Mouse (Mus musculus) MEL (cell line): Measurements from ENCODE around the gene Fgfr2. TPM values are rescaled to one million over a fixed set of nuclear protein-coding genes. Genes with fewer than 3 reads are reported as not detected.

Experiments used
- DNase-seq: peaks from one replicate; pipeline ENCODE4 v3.0.0; 2011; ENCODE audit warnings: low read depth, low spot score
- H3K27ac ChIP-seq: 2 replicates; pipeline ENCODE4 v1.5.1; 2012; ENCODE audit warnings: low read depth, mild to moderate bottlenecking, control low read depth, low read length, moderate library complexity; ENCODE audit not compliant: control insufficient read depth
- H3K27me3 ChIP-seq, 2 experiments: fragments of 150-350 bp in 1 of 2; sonication (generic) in 1 of 2; 2 replicates each; pipeline ENCODE4 v1.6.1; 2012; ENCODE audit warnings: low read length in 2 of 2, mild to moderate bottlenecking in 2 of 2, improper control_type of control experiment in 1 of 2, moderate library complexity in 1 of 2; ENCODE audit not compliant: insufficient read depth in 2 of 2, control insufficient read depth in 1 of 2
- H3K36me3 ChIP-seq, 2 experiments: 2 replicates each; pipeline ENCODE4 v1.6.1; 2012 to 2014; ENCODE audit warnings: low read length in 2 of 2, improper control_type of control experiment in 1 of 2, inconsistent platforms in 1 of 2, mild to moderate bottlenecking in 1 of 2; ENCODE audit not compliant: insufficient read depth in 2 of 2, control insufficient read depth in 1 of 2
- H3K4me1 ChIP-seq, 2 experiments: fragments of 150-350 bp in 1 of 2; sonication (generic) in 1 of 2; 2 replicates each; pipeline ENCODE4 v1.6.1; 2012; ENCODE audit warnings: low read length in 2 of 2, improper control_type of control experiment in 1 of 2, mild to moderate bottlenecking in 1 of 2; ENCODE audit not compliant: insufficient read depth in 2 of 2, control insufficient read depth in 1 of 2
- H3K4me3 ChIP-seq, 2 experiments: fragments of 150-350 bp in 1 of 2; sonication (generic) in 1 of 2; 2 replicates each; pipeline ENCODE4 v1.5.1; 2012; ENCODE audit warnings: low read depth in 2 of 2, low read length in 2 of 2, mild to moderate bottlenecking in 2 of 2, moderate library complexity in 2 of 2, control low read depth in 1 of 2, improper control_type of control experiment in 1 of 2; ENCODE audit not compliant: control insufficient read depth in 1 of 2, insufficient read depth in 1 of 2
- H3K79me2 ChIP-seq: 2 replicates; pipeline ENCODE4 v1.6.1; 2012; ENCODE audit warnings: mild to moderate bottlenecking, low read length, moderate library complexity; ENCODE audit not compliant: control insufficient read depth, poor library complexity, insufficient read depth
- H3K9ac ChIP-seq: 2 replicates; pipeline ENCODE4 v1.6.1; 2012; ENCODE audit warnings: low read depth, mild to moderate bottlenecking, control low read depth, low read length, moderate library complexity; ENCODE audit not compliant: control insufficient read depth, poor library complexity, severe bottlenecking
- H3K9me3 ChIP-seq: fragments of 150-350 bp; sonication (generic); replicated peaks from 2 replicates; pipeline ENCODE4 v1.6.1; 2012; ENCODE audit warnings: mild to moderate bottlenecking, low read length, improper control_type of control experiment, moderate library complexity; ENCODE audit not compliant: insufficient read depth
- BHLHE40 ChIP-seq: IDR thresholded peaks from 2 replicates; pipeline ENCODE4 v1.6.1; 2012; ENCODE audit warnings: low read depth, mild to moderate bottlenecking, inconsistent platforms, low read length, improper control_type of control experiment, borderline replicate concordance
- CHD1 ChIP-seq: IDR thresholded peaks from 2 replicates; pipeline ENCODE4 v1.6.1; 2012; ENCODE audit warnings: low read depth, mild to moderate bottlenecking, inconsistent platforms, low read length, improper control_type of control experiment
- CHD2 ChIP-seq: IDR thresholded peaks from 2 replicates; pipeline ENCODE4 v1.6.1; 2011; ENCODE audit warnings: low read length, improper control_type of control experiment
- CTCF ChIP-seq, 3 experiments: IDR thresholded peaks in 2 of 3; conservative IDR thresholded peaks in 1 of 3; 2 replicates each; pipeline ENCODE4 v1.5.1; 2011 to 2012; ENCODE audit warnings: low read length in 3 of 3, low read depth in 2 of 3, mild to moderate bottlenecking in 2 of 3, improper control_type of control experiment in 1 of 3, inconsistent platforms in 1 of 3, mixed read lengths in 1 of 3, moderate library complexity in 1 of 3; ENCODE audit not compliant: control insufficient read depth in 1 of 3, insufficient read depth in 1 of 3, poor library complexity in 1 of 3, severe bottlenecking in 1 of 3
- ELF1 ChIP-seq: IDR thresholded peaks from 2 replicates; pipeline ENCODE4 v1.6.1; 2014; ENCODE audit warnings: low read depth, mild to moderate bottlenecking, inconsistent platforms, low read length, improper control_type of control experiment, moderate library complexity
- ETS1 ChIP-seq: IDR thresholded peaks from 2 replicates; pipeline ENCODE4 v1.6.1; 2012; ENCODE audit warnings: low read depth, mild to moderate bottlenecking, inconsistent platforms, low read length, improper control_type of control experiment, moderate library complexity
- KAT2A ChIP-seq: conservative IDR thresholded peaks from 2 replicates; pipeline ENCODE4 v1.6.1; 2012; ENCODE audit warnings: low read depth, low read length, improper control_type of control experiment, inconsistent platforms
- MAX ChIP-seq: IDR thresholded peaks from 2 replicates; pipeline ENCODE4 v1.6.1; 2011; ENCODE audit warnings: low read length, improper control_type of control experiment
- MXI1 ChIP-seq: IDR thresholded peaks from 2 replicates; pipeline ENCODE4 v1.6.1; 2011; ENCODE audit warnings: mild to moderate bottlenecking, low read depth, low read length, improper control_type of control experiment
- MYC ChIP-seq: IDR thresholded peaks from 2 replicates; pipeline ENCODE4 v1.6.1; 2011; ENCODE audit warnings: low read depth, mild to moderate bottlenecking, low read length, improper control_type of control experiment, moderate library complexity
- NELFE ChIP-seq: IDR thresholded peaks from 2 replicates; pipeline ENCODE4 v1.6.1; 2011; ENCODE audit warnings: low read depth, low read length, improper control_type of control experiment
- NRF1 ChIP-seq: IDR thresholded peaks from 2 replicates; pipeline ENCODE4 v1.6.1; 2014; ENCODE audit warnings: low read depth, mild to moderate bottlenecking, inconsistent platforms, low read length, improper control_type of control experiment, moderate library complexity; ENCODE audit not compliant: poor library complexity, insufficient read depth, severe bottlenecking
- POLR2A ChIP-seq, 2 experiments: IDR thresholded peaks; 2 replicates each; pipeline ENCODE4 v1.6.1; 2011 to 2012; ENCODE audit warnings: low read length in 2 of 2, mild to moderate bottlenecking in 2 of 2, control low read depth in 1 of 2, improper control_type of control experiment in 1 of 2, low read depth in 1 of 2, moderate library complexity in 1 of 2; ENCODE audit not compliant: control insufficient read depth in 1 of 2, insufficient read depth in 1 of 2, poor library complexity in 1 of 2
- POLR2AphosphoS2 ChIP-seq: IDR thresholded peaks from 2 replicates; pipeline ENCODE4 v1.6.1; 2011; ENCODE audit warnings: low read length, improper control_type of control experiment
- RAD21 ChIP-seq: IDR thresholded peaks from 2 replicates; pipeline ENCODE4 v1.6.1; 2011; ENCODE audit warnings: mild to moderate bottlenecking, low read depth, low read length, improper control_type of control experiment
- TAL1 ChIP-seq: IDR thresholded peaks from 2 replicates; pipeline ENCODE4 v1.6.1; 2012; ENCODE audit warnings: mild to moderate bottlenecking, inconsistent platforms, low read length, moderate library complexity, mixed read lengths
- TBP ChIP-seq: IDR thresholded peaks from 2 replicates; pipeline ENCODE4 v1.8.0; 2011; ENCODE audit warnings: low read depth, low read length, improper control_type of control experiment
- TCF12 ChIP-seq: IDR thresholded peaks from 2 replicates; pipeline ENCODE4 v1.6.1; 2014; ENCODE audit warnings: low read depth, mild to moderate bottlenecking, inconsistent platforms, low read length, improper control_type of control experiment, moderate library complexity
- USF1 ChIP-seq: IDR thresholded peaks from 2 replicates; pipeline ENCODE4 v1.6.1; 2014; ENCODE audit warnings: low read depth, mild to moderate bottlenecking, inconsistent platforms, low read length, improper control_type of control experiment, moderate library complexity
- ZC3H11A ChIP-seq: IDR thresholded peaks from 2 replicates; pipeline ENCODE4 v1.6.1; 2012; ENCODE audit warnings: low read depth, mild to moderate bottlenecking, inconsistent platforms, low read length, improper control_type of control experiment
- ZKSCAN1 ChIP-seq: IDR thresholded peaks from 2 replicates; pipeline ENCODE4 v1.6.1; 2012; ENCODE audit warnings: low read depth, mild to moderate bottlenecking, inconsistent platforms, low read length, improper control_type of control experiment, moderate library complexity
- ZMIZ1 ChIP-seq: IDR thresholded peaks from 2 replicates; pipeline ENCODE4 v1.6.1; 2012; ENCODE audit warnings: low read depth, mild to moderate bottlenecking, inconsistent platforms, low read length, improper control_type of control experiment, moderate library complexity
- polyA plus RNA-seq, 2 experiments: library from polyadenylated mRNA; stranded (reverse) in 1 of 2; unstranded in 1 of 2; fragments of >175 nt in 1 of 2; fragments of >200 nt in 1 of 2; gene quantifications; 2 replicates each; pipeline versions ENCODE4 v1.2.1 to v1.2.4; 2012; ENCODE audit warnings: low replicate concordance in 2 of 2, low read depth in 1 of 2; ENCODE audit not compliant: insufficient read length in 2 of 2, insufficient read depth in 1 of 2, missing spikeins in 1 of 2
- total RNA-seq: library from RNA; depleted of rRNA; stranded (reverse); fragments of 300-350 nt; gene quantifications from 2 replicates; pipeline ENCODE4 v1.2.3, GENCODE M21; 2012

Gene Fgfr2
- total and polyA plus RNA-seq, 3 experiments = not detected

DNA sequence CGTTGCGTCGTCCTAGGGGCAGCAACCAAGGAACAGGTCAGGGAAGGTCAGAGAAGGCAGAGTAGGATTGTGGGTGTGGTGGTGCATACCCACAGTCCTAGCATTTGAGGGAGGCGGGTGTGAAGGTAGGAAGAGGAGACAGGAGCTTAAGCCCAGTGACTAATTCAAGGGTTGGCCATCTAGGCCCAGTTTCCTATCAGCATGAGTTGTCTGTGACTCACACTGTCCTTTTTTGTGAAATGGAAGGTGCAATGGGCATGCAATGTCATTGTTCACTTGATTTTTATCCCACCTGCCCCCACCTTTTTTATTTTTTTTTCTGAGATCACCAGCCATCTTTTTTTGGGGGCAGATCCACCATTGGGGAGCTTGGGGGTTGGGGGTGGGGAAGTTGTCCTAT is 2157.8 kb downstream of the Fgfr2 start:
- Histone ChIP-seq H3K9ac (no peak overlapping the region), H3K36me3 (no peaks in the 10 kb centered on the region), H3K27ac (no peak overlapping the region), H3K79me2 (no peaks in the 10 kb centered on the region), H3K4me1 (no peaks in the 10 kb centered on the region), H3K9me3 (no peaks in the 10 kb centered on the region), H3K27me3 (no peaks in the 10 kb centered on the region), H3K4me3 (no peak overlapping the region)
- no peak for DNase-seq
- TF ChIP-seq NRF1 (no peak), RAD21 (no peak), MXI1 (no peak), USF1 (no peak), ZKSCAN1 (no peak), TCF12 (no peak), MYC (no peak), NELFE (no peak), TBP (no peak), BHLHE40 (no peak), TAL1 (no peak)
- TF ChIP-seq, all 39 proteins: peak for 0

DNA sequence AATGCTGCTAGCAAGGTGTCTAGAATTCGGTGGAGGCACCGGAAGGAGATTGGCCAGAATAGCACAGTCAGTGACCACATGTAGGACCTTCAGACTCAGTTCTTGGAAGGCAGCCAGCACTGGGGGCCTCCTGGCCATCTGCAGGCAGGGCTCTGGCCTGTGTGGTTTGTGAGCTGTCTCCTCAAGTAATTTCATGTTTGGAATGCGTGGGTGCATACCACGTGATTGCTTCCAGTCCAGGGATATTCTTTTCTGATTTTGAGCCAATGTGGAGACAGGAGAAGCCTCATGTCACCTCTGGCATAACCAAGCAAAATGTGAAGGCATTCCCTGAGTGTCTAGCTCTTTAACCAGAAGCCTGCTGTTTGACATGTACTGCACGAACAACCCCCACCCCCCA is 2158.5 kb downstream of the Fgfr2 start:
- Histone ChIP-seq H3K4me1 (no peaks in the 10 kb centered on the region), H3K9me3 (no peaks in the 10 kb centered on the region)
- TF ChIP-seq POLR2AphosphoS2 (no peak), CHD2 (no peak), NRF1 (no peak), BHLHE40 (no peak), CTCF (IDR thresholded peaks at IDR 0.05 in 2 of 3, conservative IDR thresholded peaks at IDR 0.05 in 1 of 3; ENCODE audit: control insufficient read depth in 1 of 3, insufficient read depth in 1 of 3, low read depth in 2 of 3, low read length in 3 of 3, poor library complexity in 1 of 3, severe bottlenecking in 1 of 3) (no peak), ELF1 (no peak), ZMIZ1 (no peak), USF1 (no peak), KAT2A (no peak), ETS1 (no peak), ZC3H11A (no peak), ZKSCAN1 (no peak), POLR2A (IDR thresholded peaks at IDR 0.05; ENCODE audit: control insufficient read depth in 1 of 2, insufficient read depth in 1 of 2, low read depth in 1 of 2, low read length in 2 of 2, poor library complexity in 1 of 2) (no peak), MAX (no peak), CHD1 (no peak)
- TF ChIP-seq, all 39 proteins: peak for 0
- Histone ChIP-seq H3K27me3 (no peaks in the 10 kb centered on the region), H3K9ac (no peak overlapping the region), H3K4me3 (no peak overlapping the region), H3K27ac (no peak overlapping the region), H3K36me3 (no peaks in the 10 kb centered on the region), H3K79me2 (no peaks in the 10 kb centered on the region)
- DNase-seq = no peak
